Mouse (Mus musculus) liver, postnatal 0 days (tissue): ENCODE results near the gene Ncoa6.

ENCODE experiments used
- CTCF ChIP-seq: sonication (generic); IDR thresholded peaks from 2 replicates; pipeline ENCODE4 v1.5.1; 2016; ENCODE audit warnings: antibody characterized with exemption, low read depth
- EP300 ChIP-seq: IDR thresholded peaks from 2 replicates; pipeline ENCODE4 v1.6.1; 2016; ENCODE audit warnings: antibody characterized with exemption, low read depth, mild to moderate bottlenecking

DNA sequence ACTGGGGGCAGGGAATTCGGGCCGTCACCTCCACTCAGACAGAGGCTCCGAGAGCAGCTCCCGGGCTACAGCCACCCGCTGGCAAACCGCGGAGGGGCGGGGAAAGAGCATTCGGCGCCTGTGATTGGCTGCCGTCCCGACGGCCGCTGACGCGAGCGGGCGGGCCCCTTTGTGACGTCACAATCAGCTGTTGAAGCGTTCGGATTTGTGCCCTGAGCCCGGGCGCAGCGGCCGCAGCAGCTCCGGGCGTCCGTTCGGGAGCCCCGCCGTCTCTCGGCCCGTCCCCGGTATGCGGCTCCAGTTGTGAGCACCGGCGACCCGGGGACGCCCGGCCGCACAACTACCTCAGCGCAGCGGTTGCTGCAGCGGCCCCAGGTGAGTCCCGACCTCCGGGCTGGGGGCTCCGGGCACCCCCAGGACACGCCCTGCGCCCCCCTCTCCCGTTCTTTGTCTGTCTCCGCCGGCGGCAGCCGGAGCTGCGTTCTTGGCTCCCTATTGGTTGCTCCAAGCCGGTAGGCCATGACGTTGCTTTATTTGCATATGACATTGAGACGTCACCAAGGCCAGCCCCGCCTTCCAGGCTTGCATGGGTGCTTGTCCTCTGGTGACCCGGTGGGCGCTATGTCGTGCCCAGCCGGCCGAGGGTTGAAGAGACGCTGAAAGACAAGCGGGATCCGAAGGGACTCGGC, 91.9 kb downstream of the Ncoa6 start:
- TF ChIP-seq CTCF = no peak
- TF ChIP-seq EP300 = no peak
